Mouse (Mus musculus): Measurements from ENCODE around the gene Alkbh1. TPM values are rescaled to one million over a fixed set of nuclear protein-coding genes. Genes with fewer than 3 reads are reported as not detected.

The Alkbh1 gene
- 31.4 and 41.4 TPM in 2 replicates for total RNA-seq (2012; rRNA removed)
- polyA plus RNA-seq (2012; ENCODE audit: insufficient read depth in 1 of 2, insufficient read length in 2 of 2, low read depth in 1 of 2, low replicate concordance in 2 of 2, missing spikeins in 1 of 2): 10 to 100 TPM in 1 of 2 experiments, not detected in 1; 48.9 TPM

DNA sequence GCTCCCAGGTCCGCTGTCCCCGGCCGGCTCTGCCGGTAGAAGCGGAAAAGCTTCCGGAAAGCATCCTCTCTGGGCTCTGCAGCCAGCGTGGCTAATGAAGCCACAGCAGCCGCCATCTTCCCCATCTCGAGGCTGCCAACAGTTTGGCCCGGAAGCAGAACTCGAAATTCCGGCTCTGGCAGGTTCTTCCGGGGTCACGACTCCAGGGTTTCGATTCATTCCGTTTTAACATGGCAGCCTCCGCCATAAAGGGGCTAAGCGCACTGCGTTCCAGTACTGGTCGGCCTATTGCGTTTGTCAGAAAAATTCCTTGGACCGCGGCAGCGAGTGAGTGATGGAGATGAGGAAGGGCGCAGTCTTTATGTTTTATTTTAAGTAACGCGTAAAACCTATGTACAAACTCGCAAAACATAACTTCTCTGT is at the start of gene Alkbh1, which contains the start of gene Slirp:
TSS of gene Alkbh1 (minus strand) at position 318 of the 423 bp plus-strand sequence.
TSS of gene Slirp (plus strand) at position 197 of the 423 bp plus-strand sequence.
- H3K27me3 ChIP-seq (ENCODE audit: control insufficient read depth in 1 of 2, insufficient read depth in 2 of 2, low read length in 2 of 2): no peaks in the 10 kb centered on the region
- peak within 1 kb of the TSS; percentile 82 for H3K27ac ChIP-seq (ENCODE audit: control insufficient read depth, low read depth, low read length)
- no peaks in the 10 kb centered on the region for H3K9me3 ChIP-seq (replicated peaks; ENCODE audit: insufficient read depth, low read length)
- DNase-seq (ENCODE audit: low read depth, low spot score): peak; percentile 95
- peak within 1 kb of the TSS; percentile 90 for H3K4me3 ChIP-seq (ENCODE audit: control insufficient read depth in 1 of 2, insufficient read depth in 1 of 2, low read depth in 2 of 2, low read length in 2 of 2)
- H3K79me2 ChIP-seq (ENCODE audit: control insufficient read depth, insufficient read depth, low read length, poor library complexity): peaks cover 67% of the 10 kb centered on the region
- H3K36me3 ChIP-seq (ENCODE audit: control insufficient read depth in 1 of 2, insufficient read depth in 2 of 2, low read length in 2 of 2): peaks cover 35 to 39% of the 10 kb centered on the region in 2 experiments
- H3K4me1 ChIP-seq (ENCODE audit: control insufficient read depth in 1 of 2, insufficient read depth in 2 of 2, low read length in 2 of 2): peaks cover 0 to 10% of the 10 kb centered on the region in 2 experiments; a peak in 1 of 4 replicates
- peak within 1 kb of the TSS; percentile 97 for H3K9ac ChIP-seq (ENCODE audit: control insufficient read depth, low read depth, low read length, poor library complexity, severe bottlenecking)
- TF ChIP-seq EP300 (IDR thresholded peaks at IDR 0.05; ENCODE audit: low read depth in 1 of 2, low read length in 2 of 2): peak in 1 of 2 experiments; percentile 43; a peak in 2 of 4 replicates
- peak; percentile 83 for TF ChIP-seq MAX (IDR thresholded peaks at IDR 0.05; ENCODE audit: low read length)
- 0 out of 2 replicates have a peak, but pooled peaks have one; percentile 42 for TF ChIP-seq ETS1 (IDR thresholded peaks at IDR 0.05; ENCODE audit: low read depth, low read length)
- TF ChIP-seq RAD21 (IDR thresholded peaks at IDR 0.05; ENCODE audit: low read depth, low read length): no peak
- TF ChIP-seq MEF2A (IDR thresholded peaks at IDR 0.05; ENCODE audit: extremely low read depth, insufficient replicate concordance, low read depth, low read length, poor library complexity, severe bottlenecking): no peak
- TF ChIP-seq E2F4 (IDR thresholded peaks at IDR 0.05; ENCODE audit: borderline replicate concordance, low read depth, low read length): no peak
- no peak for TF ChIP-seq ZNF384 (IDR thresholded peaks at IDR 0.05; ENCODE audit: low read depth, low read length)
- peak; percentile 76; the same call in 1 of the 2 replicates for TF ChIP-seq CHD1 (IDR thresholded peaks at IDR 0.05; ENCODE audit: low read depth, low read length)
- TF ChIP-seq SIN3A (IDR thresholded peaks at IDR 0.05; ENCODE audit: low read length): peak; percentile 90
- no peak for TF ChIP-seq BHLHE40 (IDR thresholded peaks at IDR 0.05; ENCODE audit: borderline replicate concordance, low read depth, low read length)
- peak; percentile 95 for TF ChIP-seq MYC (IDR thresholded peaks at IDR 0.05; ENCODE audit: low read depth, low read length)
- peak; percentile 84 for TF ChIP-seq MXI1 (IDR thresholded peaks at IDR 0.05; ENCODE audit: low read depth, low read length)
- TF ChIP-seq MAZ (IDR thresholded peaks at IDR 0.05; ENCODE audit: low read depth, low read length): no peak
- TF ChIP-seq RCOR1 (IDR thresholded peaks at IDR 0.05; ENCODE audit: low read depth, low read length): peak; percentile 75
- TF ChIP-seq SMC3 (IDR thresholded peaks at IDR 0.05; ENCODE audit: low read depth, low read length): no peak
- TF ChIP-seq POLR2AphosphoS2 (IDR thresholded peaks at IDR 0.05; ENCODE audit: low read length): peak; percentile 84
- TF ChIP-seq POLR2A (IDR thresholded peaks at IDR 0.05; ENCODE audit: control insufficient read depth in 1 of 2, insufficient read depth in 1 of 2, low read depth in 1 of 2, low read length in 2 of 2, poor library complexity in 1 of 2): peak; percentile 80 to 96
- no peak for TF ChIP-seq NRF1 (IDR thresholded peaks at IDR 0.05; ENCODE audit: insufficient read depth, low read depth, low read length, poor library complexity, severe bottlenecking)
- TF ChIP-seq USF2 (IDR thresholded peaks at IDR 0.05; ENCODE audit: borderline replicate concordance in 1 of 2, insufficient read depth in 1 of 2, low read depth in 1 of 2, low read length in 2 of 2): no peak
- 0 out of 2 replicates have a peak, but pooled peaks have one; percentile 9 for TF ChIP-seq ZC3H11A (IDR thresholded peaks at IDR 0.05; ENCODE audit: low read depth, low read length)
- TF ChIP-seq NELFE (IDR thresholded peaks at IDR 0.05; ENCODE audit: low read depth, low read length): peak; percentile 82
- peak; percentile 98 for TF ChIP-seq HCFC1 (IDR thresholded peaks at IDR 0.05; ENCODE audit: low read depth, low read length)
- TF ChIP-seq GATA1 (IDR thresholded peaks at IDR 0.05; ENCODE audit: low read depth, low read length): 0 out of 2 replicates have a peak, but pooled peaks have one; percentile 18
- TF ChIP-seq GABPA (IDR thresholded peaks at IDR 0.05; ENCODE audit: low read depth, low read length): no peak
- TF ChIP-seq USF1 (IDR thresholded peaks at IDR 0.05; ENCODE audit: low read depth, low read length): no peak
- TF ChIP-seq UBTF (IDR thresholded peaks at IDR 0.05; ENCODE audit: borderline replicate concordance, insufficient read depth, low read depth, low read length): no peak
- TF ChIP-seq CHD2 (IDR thresholded peaks at IDR 0.05; ENCODE audit: low read length): peak; percentile 73
- TF ChIP-seq TCF12 (IDR thresholded peaks at IDR 0.05; ENCODE audit: low read depth, low read length): peak; percentile 83
- no peak for TF ChIP-seq ZKSCAN1 (IDR thresholded peaks at IDR 0.05; ENCODE audit: low read depth, low read length)
- TF ChIP-seq TAL1 (IDR thresholded peaks at IDR 0.05; ENCODE audit: low read length): no peak
- TF ChIP-seq POLR2AphosphoS5 (IDR thresholded peaks at IDR 0.05; ENCODE audit: borderline replicate concordance, low read depth, low read length): peak; percentile 46; the same call in 1 of the 2 replicates
- peak; percentile 84 for TF ChIP-seq ZMIZ1 (IDR thresholded peaks at IDR 0.05; ENCODE audit: low read depth, low read length)
- TF ChIP-seq MAFK (IDR thresholded peaks at IDR 0.05; ENCODE audit: borderline replicate concordance, low read depth, low read length): no peak
- TF ChIP-seq CTCF (IDR thresholded peaks at IDR 0.05 in 2 of 3, conservative IDR thresholded peaks at IDR 0.05 in 1 of 3; ENCODE audit: control insufficient read depth in 1 of 3, insufficient read depth in 1 of 3, low read depth in 2 of 3, low read length in 3 of 3, poor library complexity in 1 of 3, severe bottlenecking in 1 of 3): no peak
- peak; percentile 94 for TF ChIP-seq TBP (IDR thresholded peaks at IDR 0.05; ENCODE audit: low read depth, low read length)
- peak; percentile 55 for TF ChIP-seq MYB (IDR thresholded peaks at IDR 0.05; ENCODE audit: low read depth, low read length)
- TF ChIP-seq KAT2A (conservative IDR thresholded peaks at IDR 0.05; ENCODE audit: low read depth, low read length): peak; percentile 94
